11 mouse cellular contexts compared by ENCODE assay signal in genomic region chr17:5101887-5102286, GRCm38 (mm10).
DNase-seq lines count a peak whose midpoint lies in the region; ATAC-seq lines count a peak whose summit lies in the region.
"Had no signal": no experiment of that assay in that cellular context is flagged by ENCODE, and none has a peak within 500 bp of the region (broad histone marks: within the 10 kb centered on the region; RNA-seq: fewer than 3 reads in every experiment).

No protein-coding gene starts in this region.

- H3K4me2 ChIP-seq in embryonic facial prominence, embryonic 13.5 days, result no peak overlapping the region
- H3K4me2 ChIP-seq in liver, embryonic 13.5 days, result no peak overlapping the region
- no peak overlapping the region for H3K4me2 ChIP-seq in liver, embryonic 11.5 days

- no peak for DNase-seq in embryonic facial prominence, embryonic 10.5 days (ENCODE audit: low spot score)
- no peak for DNase-seq in liver, embryonic 13.5 days
- no peak for DNase-seq in liver, embryonic 11.5 days (ENCODE audit: low spot score)
- DNase-seq in thymus, postnatal 4 days, result peak; percentile 60
- DNase-seq in thymus, postnatal 10 days (ENCODE audit: low spot score in 2 of 2), result no peak
- DNase-seq in heart, embryonic 10.5 days (ENCODE audit: low spot score), result no peak
- DNase-seq in urinary bladder, postnatal 14 days (ENCODE audit: low spot score), result no peak
- DNase-seq: cerebellum, postnatal 10 days; gastrocnemius, postnatal 14 days had no signal

- no peak for ATAC-seq in embryonic facial prominence, embryonic 13.5 days (ENCODE audit: insufficient number of reproducible peaks, insufficient read depth, low FRiP score, low TSS enrichment, low read depth)
- no peak for ATAC-seq in liver, embryonic 13.5 days (ENCODE audit: low read depth)
- ATAC-seq in liver, embryonic 11.5 days (replicated peaks; ENCODE audit: low FRiP score), result no peak
- ATAC-seq: intestine, postnatal 0 days had no signal

- peaks cover 8% of the 10 kb centered on the region for H3K36me3 ChIP-seq in embryonic facial prominence, embryonic 13.5 days
- peaks cover 21% of the 10 kb centered on the region; the same call in 1 of the 2 replicates for H3K36me3 ChIP-seq in embryonic facial prominence, embryonic 10.5 days (replicated peaks)
- H3K36me3 ChIP-seq in liver, embryonic 13.5 days, result no peaks in the 10 kb centered on the region
- H3K36me3 ChIP-seq in liver, embryonic 11.5 days (ENCODE audit: control insufficient read depth, insufficient read depth, low read length), result no peaks in the 10 kb centered on the region
- no peaks in the 10 kb centered on the region for H3K36me3 ChIP-seq in heart, embryonic 10.5 days

- H3K9ac ChIP-seq in embryonic facial prominence, embryonic 13.5 days, result 0 out of 2 replicates have a peak overlapping the region, but pooled peaks have one; percentile 32
- H3K9ac ChIP-seq in liver, embryonic 13.5 days, result peak overlapping the region; percentile 32; the same call in 1 of the 2 replicates
- no peak overlapping the region for H3K9ac ChIP-seq in liver, embryonic 11.5 days (ENCODE audit: low read depth, low read length)

- 51% methylated on average over 2 of the region's 2 CpGs for WGBS in embryonic facial prominence, embryonic 13.5 days
- WGBS in embryonic facial prominence, embryonic 10.5 days, result 52% methylated on average over 2 of the region's 2 CpGs
- 74% methylated on average over 2 of the region's 2 CpGs for WGBS in liver, embryonic 13.5 days (ENCODE audit: insufficient replicate concordance)
- 73% methylated on average over 2 of the region's 2 CpGs for WGBS in liver, embryonic 11.5 days
- WGBS in heart, embryonic 10.5 days, result 36% methylated on average over 2 of the region's 2 CpGs

- no peaks in the 10 kb centered on the region for H3K27me3 ChIP-seq in embryonic facial prominence, embryonic 13.5 days
- no peaks in the 10 kb centered on the region for H3K27me3 ChIP-seq in embryonic facial prominence, embryonic 10.5 days (replicated peaks; ENCODE audit: low read depth, poor library complexity, severe bottlenecking)
- no peaks in the 10 kb centered on the region for H3K27me3 ChIP-seq in liver, embryonic 13.5 days
- H3K27me3 ChIP-seq in liver, embryonic 11.5 days (replicated peaks; ENCODE audit: control insufficient read depth, insufficient read depth, low read length), result no peaks in the 10 kb centered on the region
- peaks cover 47% of the 10 kb centered on the region for H3K27me3 ChIP-seq in heart, embryonic 10.5 days (ENCODE audit: insufficient read depth, poor library complexity, severe bottlenecking)

- peaks cover 52% of the 10 kb centered on the region for H3K4me1 ChIP-seq in embryonic facial prominence, embryonic 13.5 days
- peaks cover 73% of the 10 kb centered on the region for H3K4me1 ChIP-seq in embryonic facial prominence, embryonic 10.5 days
- H3K4me1 ChIP-seq in liver, embryonic 13.5 days (replicated peaks), result peaks cover 90% of the 10 kb centered on the region
- peaks cover 50% of the 10 kb centered on the region for H3K4me1 ChIP-seq in liver, embryonic 11.5 days (replicated peaks; ENCODE audit: control insufficient read depth, insufficient read depth, low read length)
- peaks cover 67% of the 10 kb centered on the region for H3K4me1 ChIP-seq in heart, embryonic 10.5 days

- no peaks in the 10 kb centered on the region for H3K9me3 ChIP-seq in embryonic facial prominence, embryonic 13.5 days
- H3K9me3 ChIP-seq in embryonic facial prominence, embryonic 10.5 days, result no peaks in the 10 kb centered on the region
- H3K9me3 ChIP-seq in liver, embryonic 13.5 days (replicated peaks), result no peaks in the 10 kb centered on the region
- H3K9me3 ChIP-seq in liver, embryonic 11.5 days (ENCODE audit: control insufficient read depth, low read length), result no peaks in the 10 kb centered on the region
- no peaks in the 10 kb centered on the region for H3K9me3 ChIP-seq in heart, embryonic 10.5 days

- H3K27ac ChIP-seq in embryonic facial prominence, embryonic 13.5 days, result no peak overlapping the region
- H3K27ac ChIP-seq in embryonic facial prominence, embryonic 10.5 days (replicated peaks), result no peak overlapping the region
- peak overlapping the region; percentile 97 for H3K27ac ChIP-seq in liver, embryonic 13.5 days
- no peak overlapping the region for H3K27ac ChIP-seq in liver, embryonic 11.5 days (ENCODE audit: low read depth, low read length)
- H3K27ac ChIP-seq in heart, embryonic 10.5 days, result no peak overlapping the region; the same call in 1 of the 2 replicates

- no peak overlapping the region for H3K4me3 ChIP-seq in embryonic facial prominence, embryonic 13.5 days
- no peak overlapping the region for H3K4me3 ChIP-seq in embryonic facial prominence, embryonic 10.5 days
- no peak overlapping the region for H3K4me3 ChIP-seq in liver, embryonic 13.5 days (replicated peaks)
- H3K4me3 ChIP-seq in liver, embryonic 11.5 days (ENCODE audit: low read depth, low read length), result no peak overlapping the region
- no peak overlapping the region for H3K4me3 ChIP-seq in heart, embryonic 10.5 days
